Comparison of ENCODE assay signal across 31 mouse cellular contexts in the genomic region with DNA sequence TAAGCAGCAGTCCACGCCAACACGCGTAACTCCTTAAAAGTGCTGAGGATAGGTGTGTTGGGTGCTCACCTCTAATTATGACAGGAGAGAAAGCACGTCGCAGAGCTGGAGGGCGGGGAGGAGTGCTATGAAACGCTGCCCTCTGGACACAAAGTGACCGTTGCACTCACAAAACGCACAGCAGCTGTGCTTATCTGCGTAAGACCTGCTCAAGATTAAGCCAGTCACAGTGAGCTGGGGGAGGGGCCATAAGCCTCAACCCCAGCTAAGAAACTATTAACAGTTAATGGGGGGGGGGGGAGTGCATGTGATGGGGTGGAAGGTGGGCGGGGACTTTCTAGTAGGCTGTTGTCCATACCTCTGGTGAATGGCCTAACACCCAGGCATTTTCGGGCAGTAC. TPM values are rescaled to one million over a fixed set of nuclear protein-coding genes. Genes with fewer than 3 reads are reported as not detected.
DNase-seq lines count a peak whose midpoint lies in the region; ATAC-seq and TF ChIP-seq lines count a peak whose summit lies in the region.
"Had no signal": no experiment of that assay in that cellular context is flagged by ENCODE, and none has a peak within 500 bp of the region (broad histone marks: within the 10 kb centered on the region; RNA-seq: fewer than 3 reads in every experiment).

No protein-coding gene starts in this region.

- no peak for TF ChIP-seq EP300 in liver, postnatal 0 days (IDR thresholded peaks at IDR 0.05; ENCODE audit: low read depth)

- no peak overlapping the region for H3K9ac ChIP-seq in intestine, postnatal 0 days (ENCODE audit: low read depth, low read length)
- H3K9ac ChIP-seq in liver, postnatal 0 days (replicated peaks), result no peak overlapping the region
- H3K9ac ChIP-seq in heart, embryonic 12.5 days, result no peak overlapping the region
- H3K9ac ChIP-seq: forebrain, embryonic 12.5 days; forebrain, postnatal 0 days; hindbrain, embryonic 12.5 days; neural tube, embryonic 12.5 days; stomach, embryonic 15.5 days had no signal

- H3K27ac ChIP-seq in intestine, postnatal 0 days (ENCODE audit: low read depth, low read length), result no peak overlapping the region
- H3K27ac ChIP-seq in liver, postnatal 0 days (ENCODE audit: low read depth), result no peak overlapping the region
- no peak overlapping the region for H3K27ac ChIP-seq in heart, embryonic 12.5 days (ENCODE audit: poor library complexity, severe bottlenecking)
- H3K27ac ChIP-seq: forebrain, embryonic 12.5 days; hindbrain, embryonic 12.5 days; layer of hippocampus, adult 2 months; neural tube, embryonic 12.5 days; stomach, embryonic 15.5 days had no signal

- H3K4me3 ChIP-seq in intestine, postnatal 0 days (ENCODE audit: low read depth, low read length), result no peak overlapping the region
- H3K4me3 ChIP-seq in liver, postnatal 0 days (ENCODE audit: low read depth, low read length), result no peak overlapping the region
- no peak overlapping the region for H3K4me3 ChIP-seq in heart, embryonic 12.5 days
- H3K4me3 ChIP-seq: erythroblast, embryonic 14.5 days; forebrain, embryonic 12.5 days; hindbrain, embryonic 12.5 days; layer of hippocampus, adult 2 months; myocyte; neural tube, embryonic 12.5 days; stomach, embryonic 15.5 days had no signal

- H3K4me1 ChIP-seq in intestine, postnatal 0 days (replicated peaks; ENCODE audit: control insufficient read depth, insufficient read depth, low read length), result no peaks in the 10 kb centered on the region
- peaks cover 12% of the 10 kb centered on the region for H3K4me1 ChIP-seq in liver, postnatal 0 days (ENCODE audit: insufficient read depth)
- H3K4me1 ChIP-seq in heart, embryonic 12.5 days (replicated peaks), result peaks cover 3% of the 10 kb centered on the region; the same call in 1 of the 2 replicates
- H3K4me1 ChIP-seq: neural tube, embryonic 12.5 days; stomach, embryonic 15.5 days had no signal

- intact Hi-C loops in heart, postnatal 36 days (cut with DNase I), result no loop called here

- H3K27me3 ChIP-seq in intestine, postnatal 0 days (replicated peaks; ENCODE audit: control insufficient read depth, insufficient read depth, low read length), result no peaks in the 10 kb centered on the region
- H3K27me3 ChIP-seq in liver, postnatal 0 days (ENCODE audit: insufficient read depth, low read length), result no peaks in the 10 kb centered on the region
- 0 out of 2 replicates have a peak, but pooled peaks cover 2% of the 10 kb centered on the region for H3K27me3 ChIP-seq in heart, embryonic 12.5 days (replicated peaks)
- H3K27me3 ChIP-seq: forebrain, embryonic 12.5 days; hindbrain, embryonic 12.5 days; neural tube, embryonic 12.5 days; stomach, embryonic 15.5 days had no signal

- H3K36me3 ChIP-seq in intestine, postnatal 0 days (ENCODE audit: control insufficient read depth, insufficient read depth), result no peaks in the 10 kb centered on the region
- no peaks in the 10 kb centered on the region for H3K36me3 ChIP-seq in liver, postnatal 0 days (replicated peaks; ENCODE audit: insufficient read depth, low read length)
- no peaks in the 10 kb centered on the region for H3K36me3 ChIP-seq in heart, embryonic 12.5 days
- H3K36me3 ChIP-seq: forebrain, embryonic 12.5 days; hindbrain, embryonic 12.5 days; neural tube, embryonic 12.5 days; stomach, embryonic 15.5 days had no signal

- WGBS in intestine, postnatal 0 days, result 55% methylated on average over 12 of the region's 12 CpGs
- WGBS in liver, postnatal 0 days (ENCODE audit: insufficient replicate concordance), result 70% methylated on average over 12 of the region's 12 CpGs
- WGBS in heart, embryonic 12.5 days, result 69% methylated on average over 12 of the region's 12 CpGs

- peak; percentile 58 for ATAC-seq in intestine, postnatal 0 days
- ATAC-seq in liver, postnatal 0 days, result peak; percentile 3; the same call in 1 of the 2 replicates
- no peak for ATAC-seq in heart, embryonic 12.5 days (ENCODE audit: insufficient number of reproducible peaks, low FRiP score)
- ATAC-seq: activated CD4-positive, CD25-positive, alpha-beta regulatory T cell, adult 4 months; forebrain, postnatal 0 days; midbrain, embryonic 16.5 days had no signal

- peak; percentile 40 for DNase-seq in R1 (ENCODE audit: low read depth, low spot score)
- DNase-seq in liver, postnatal 0 days, result no peak
- peak; percentile 82 for DNase-seq in yolk sac, embryonic 10.5 days (ENCODE audit: low spot score)
- DNase-seq in c-Kit-positive CD71-positive TER-119-positive erythroid progenitor cells, embryonic 14.5 days (ENCODE audit: low spot score), result no peak
- DNase-seq in heart, postnatal 36 days, result no peak
- DNase-seq: adrenal gland, adult 2 months; adrenal gland, postnatal 36 days; cerebellum, adult 2 months; cerebellum, postnatal 14 days; forebrain, postnatal 0 days; gastrocnemius, postnatal 10 days; heart, postnatal 14 days; kidney, adult 18-20 months; kidney, postnatal 36 days; left cerebral cortex, postnatal 4 days; lung, postnatal 36 days; right cerebral cortex, adult 18-20 months; right cerebral cortex, postnatal 4 days; thymus, postnatal 25 days had no signal

- no peaks in the 10 kb centered on the region for H3K9me3 ChIP-seq in intestine, postnatal 0 days (ENCODE audit: control insufficient read depth)
- no peaks in the 10 kb centered on the region for H3K9me3 ChIP-seq in liver, postnatal 0 days (ENCODE audit: low read length)
- no peaks in the 10 kb centered on the region for H3K9me3 ChIP-seq in heart, embryonic 12.5 days (replicated peaks)
- H3K9me3 ChIP-seq: forebrain, embryonic 12.5 days; hindbrain, embryonic 12.5 days; neural tube, embryonic 12.5 days; stomach, embryonic 15.5 days had no signal

- no peak for TF ChIP-seq CTCF in intestine, postnatal 0 days (IDR thresholded peaks at IDR 0.05; ENCODE audit: low read depth)
- TF ChIP-seq CTCF in liver, postnatal 0 days (IDR thresholded peaks at IDR 0.05; ENCODE audit: low read depth), result no peak

- no peak overlapping the region for H3K4me2 ChIP-seq in intestine, postnatal 0 days (replicated peaks; ENCODE audit: low read depth)
- no peak overlapping the region for H3K4me2 ChIP-seq in liver, postnatal 0 days (ENCODE audit: low read depth, low read length)
- no peak overlapping the region for H3K4me2 ChIP-seq in heart, embryonic 12.5 days
- H3K4me2 ChIP-seq: forebrain, embryonic 12.5 days; hindbrain, embryonic 12.5 days; midbrain, embryonic 11.5 days; neural tube, embryonic 12.5 days; stomach, embryonic 15.5 days had no signal

RNA-seq across cellular contexts. Expression of gene Ak3, which starts 5.0 kb away (rescaled TPM):
- 70.4 and 73.9 TPM in 2 replicates for polyA plus RNA-seq in intestine, postnatal 0 days (2015; fragmentation: Nextera tagmentation; extraction: Ambion mirVana)
- polyA plus RNA-seq in liver, postnatal 0 days (2015; fragmentation: Nextera tagmentation; extraction: Ambion mirVana), result 48.1 and 49.9 TPM in 2 replicates
- 79.7 and 80.8 TPM in 2 replicates for polyA plus RNA-seq in heart, embryonic 12.5 days (2016; fragmentation: Nextera tagmentation; extraction: Ambion mirVana)
- 100 to 1,000 TPM in 1 of 2 experiments, 10 to 100 TPM in 1; 96.1 to 123 TPM for total RNA-seq in heart, postnatal 36 days (2021)

RNA-seq across cellular contexts. Expression of gene Rcl1, which starts 48.4 kb away (rescaled TPM):
- 16.0 and 17.4 TPM in 2 replicates for polyA plus RNA-seq in intestine, postnatal 0 days (2015; fragmentation: Nextera tagmentation; extraction: Ambion mirVana)
- 78.3 and 79.2 TPM in 2 replicates for polyA plus RNA-seq in liver, postnatal 0 days (2015; fragmentation: Nextera tagmentation; extraction: Ambion mirVana)
- 21.7 and 22.6 TPM in 2 replicates for polyA plus RNA-seq in heart, embryonic 12.5 days (2016; fragmentation: Nextera tagmentation; extraction: Ambion mirVana)
- total RNA-seq in heart, postnatal 36 days (2021), result 1 to 10 TPM; 4.5 to 7.3 TPM

Comparison
In these comparisons a context has a peak if more than half of its experiments do, and no peak if none do; other contexts are left out.
1. DNase-seq: peak in R1 (single experiment) and yolk sac, embryonic 10.5 days (single experiment); none in liver, postnatal 0 days (single experiment), c-Kit-positive CD71-positive TER-119-positive erythroid progenitor cells, embryonic 14.5 days (single experiment) and heart, postnatal 36 days (0 of 2).